Mouse (Mus musculus) MEL (cell line): Measurements from ENCODE around the gene Ddx41. TPM values are rescaled to one million over a fixed set of nuclear protein-coding genes. Genes with fewer than 3 reads are reported as not detected.

Source experiments
- DNase-seq: peaks from one replicate; pipeline ENCODE4 v3.0.0; 2011; ENCODE audit warnings: low read depth, low spot score
- H3K27ac ChIP-seq: 2 replicates; pipeline ENCODE4 v1.5.1; 2012; ENCODE audit warnings: low read depth, mild to moderate bottlenecking, control low read depth, low read length, moderate library complexity; ENCODE audit not compliant: control insufficient read depth
- H3K27me3 ChIP-seq, 2 experiments: fragments of 150-350 bp in 1 of 2; sonication (generic) in 1 of 2; 2 replicates each; pipeline ENCODE4 v1.6.1; 2012; ENCODE audit warnings: low read length in 2 of 2, mild to moderate bottlenecking in 2 of 2, improper control_type of control experiment in 1 of 2, moderate library complexity in 1 of 2; ENCODE audit not compliant: insufficient read depth in 2 of 2, control insufficient read depth in 1 of 2
- H3K36me3 ChIP-seq, 2 experiments: 2 replicates each; pipeline ENCODE4 v1.6.1; 2012 to 2014; ENCODE audit warnings: low read length in 2 of 2, improper control_type of control experiment in 1 of 2, inconsistent platforms in 1 of 2, mild to moderate bottlenecking in 1 of 2; ENCODE audit not compliant: insufficient read depth in 2 of 2, control insufficient read depth in 1 of 2
- H3K4me1 ChIP-seq, 2 experiments: fragments of 150-350 bp in 1 of 2; sonication (generic) in 1 of 2; 2 replicates each; pipeline ENCODE4 v1.6.1; 2012; ENCODE audit warnings: low read length in 2 of 2, improper control_type of control experiment in 1 of 2, mild to moderate bottlenecking in 1 of 2; ENCODE audit not compliant: insufficient read depth in 2 of 2, control insufficient read depth in 1 of 2
- H3K4me3 ChIP-seq, 2 experiments: fragments of 150-350 bp in 1 of 2; sonication (generic) in 1 of 2; 2 replicates each; pipeline ENCODE4 v1.5.1; 2012; ENCODE audit warnings: low read depth in 2 of 2, low read length in 2 of 2, mild to moderate bottlenecking in 2 of 2, moderate library complexity in 2 of 2, control low read depth in 1 of 2, improper control_type of control experiment in 1 of 2; ENCODE audit not compliant: control insufficient read depth in 1 of 2, insufficient read depth in 1 of 2
- H3K79me2 ChIP-seq: 2 replicates; pipeline ENCODE4 v1.6.1; 2012; ENCODE audit warnings: mild to moderate bottlenecking, low read length, moderate library complexity; ENCODE audit not compliant: control insufficient read depth, poor library complexity, insufficient read depth
- H3K9ac ChIP-seq: 2 replicates; pipeline ENCODE4 v1.6.1; 2012; ENCODE audit warnings: low read depth, mild to moderate bottlenecking, control low read depth, low read length, moderate library complexity; ENCODE audit not compliant: control insufficient read depth, poor library complexity, severe bottlenecking
- H3K9me3 ChIP-seq: fragments of 150-350 bp; sonication (generic); replicated peaks from 2 replicates; pipeline ENCODE4 v1.6.1; 2012; ENCODE audit warnings: mild to moderate bottlenecking, low read length, improper control_type of control experiment, moderate library complexity; ENCODE audit not compliant: insufficient read depth
- BHLHE40 ChIP-seq: IDR thresholded peaks from 2 replicates; pipeline ENCODE4 v1.6.1; 2012; ENCODE audit warnings: low read depth, mild to moderate bottlenecking, inconsistent platforms, low read length, improper control_type of control experiment, borderline replicate concordance
- CHD2 ChIP-seq: IDR thresholded peaks from 2 replicates; pipeline ENCODE4 v1.6.1; 2011; ENCODE audit warnings: low read length, improper control_type of control experiment
- CTCF ChIP-seq, 3 experiments: IDR thresholded peaks in 2 of 3; conservative IDR thresholded peaks in 1 of 3; 2 replicates each; pipeline ENCODE4 v1.5.1; 2011 to 2012; ENCODE audit warnings: low read length in 3 of 3, low read depth in 2 of 3, mild to moderate bottlenecking in 2 of 3, improper control_type of control experiment in 1 of 3, inconsistent platforms in 1 of 3, mixed read lengths in 1 of 3, moderate library complexity in 1 of 3; ENCODE audit not compliant: control insufficient read depth in 1 of 3, insufficient read depth in 1 of 3, poor library complexity in 1 of 3, severe bottlenecking in 1 of 3
- E2F4 ChIP-seq: IDR thresholded peaks from 2 replicates; pipeline ENCODE4 v1.6.1; 2011; ENCODE audit warnings: low read depth, low read length, improper control_type of control experiment, borderline replicate concordance
- EP300 ChIP-seq, 2 experiments: IDR thresholded peaks; 2 replicates each; pipeline ENCODE4 v1.6.1; 2011; ENCODE audit warnings: improper control_type of control experiment in 2 of 2, low read length in 2 of 2, low read depth in 1 of 2, mild to moderate bottlenecking in 1 of 2
- GABPA ChIP-seq: IDR thresholded peaks from 2 replicates; pipeline ENCODE4 v1.6.1; 2012; ENCODE audit warnings: low read depth, mild to moderate bottlenecking, inconsistent platforms, low read length, improper control_type of control experiment, moderate library complexity
- JUND ChIP-seq: IDR thresholded peaks from 2 replicates; pipeline ENCODE4 v1.6.1; 2011; ENCODE audit warnings: low read depth, mild to moderate bottlenecking, improper control_type of control experiment, low read length
- MAX ChIP-seq: IDR thresholded peaks from 2 replicates; pipeline ENCODE4 v1.6.1; 2011; ENCODE audit warnings: low read length, improper control_type of control experiment
- MAZ ChIP-seq: IDR thresholded peaks from 2 replicates; pipeline ENCODE4 v1.6.1; 2012; ENCODE audit warnings: low read depth, mild to moderate bottlenecking, inconsistent platforms, low read length, improper control_type of control experiment
- MXI1 ChIP-seq: IDR thresholded peaks from 2 replicates; pipeline ENCODE4 v1.6.1; 2011; ENCODE audit warnings: mild to moderate bottlenecking, low read depth, low read length, improper control_type of control experiment
- MYB ChIP-seq: IDR thresholded peaks from 2 replicates; pipeline ENCODE4 v1.6.1; 2011; ENCODE audit warnings: mild to moderate bottlenecking, low read depth, low read length, improper control_type of control experiment
- MYC ChIP-seq: IDR thresholded peaks from 2 replicates; pipeline ENCODE4 v1.6.1; 2011; ENCODE audit warnings: low read depth, mild to moderate bottlenecking, low read length, improper control_type of control experiment, moderate library complexity
- NELFE ChIP-seq: IDR thresholded peaks from 2 replicates; pipeline ENCODE4 v1.6.1; 2011; ENCODE audit warnings: low read depth, low read length, improper control_type of control experiment
- POLR2A ChIP-seq, 2 experiments: IDR thresholded peaks; 2 replicates each; pipeline ENCODE4 v1.6.1; 2011 to 2012; ENCODE audit warnings: low read length in 2 of 2, mild to moderate bottlenecking in 2 of 2, control low read depth in 1 of 2, improper control_type of control experiment in 1 of 2, low read depth in 1 of 2, moderate library complexity in 1 of 2; ENCODE audit not compliant: control insufficient read depth in 1 of 2, insufficient read depth in 1 of 2, poor library complexity in 1 of 2
- POLR2AphosphoS2 ChIP-seq: IDR thresholded peaks from 2 replicates; pipeline ENCODE4 v1.6.1; 2011; ENCODE audit warnings: low read length, improper control_type of control experiment
- RAD21 ChIP-seq: IDR thresholded peaks from 2 replicates; pipeline ENCODE4 v1.6.1; 2011; ENCODE audit warnings: mild to moderate bottlenecking, low read depth, low read length, improper control_type of control experiment
- RCOR1 ChIP-seq: IDR thresholded peaks from 2 replicates; pipeline ENCODE4 v1.6.1; 2012; ENCODE audit warnings: low read depth, mild to moderate bottlenecking, inconsistent platforms, low read length, improper control_type of control experiment
- SMC3 ChIP-seq: IDR thresholded peaks from 2 replicates; pipeline ENCODE4 v1.6.1; 2011; ENCODE audit warnings: low read depth, low read length, improper control_type of control experiment
- TAL1 ChIP-seq: IDR thresholded peaks from 2 replicates; pipeline ENCODE4 v1.6.1; 2012; ENCODE audit warnings: mild to moderate bottlenecking, inconsistent platforms, low read length, moderate library complexity, mixed read lengths
- UBTF ChIP-seq: IDR thresholded peaks from 2 replicates; pipeline ENCODE4 v1.6.1; 2012; ENCODE audit warnings: low read depth, mild to moderate bottlenecking, inconsistent platforms, low read length, improper control_type of control experiment, moderate library complexity, borderline replicate concordance; ENCODE audit not compliant: insufficient read depth
- USF1 ChIP-seq: IDR thresholded peaks from 2 replicates; pipeline ENCODE4 v1.6.1; 2014; ENCODE audit warnings: low read depth, mild to moderate bottlenecking, inconsistent platforms, low read length, improper control_type of control experiment, moderate library complexity
- USF2 ChIP-seq, 2 experiments: IDR thresholded peaks; 2 replicates each; pipeline ENCODE4 v1.6.1; 2011 to 2012; ENCODE audit warnings: improper control_type of control experiment in 2 of 2, low read length in 2 of 2, borderline replicate concordance in 1 of 2, inconsistent platforms in 1 of 2, low read depth in 1 of 2, mild to moderate bottlenecking in 1 of 2; ENCODE audit not compliant: insufficient read depth in 1 of 2
- ZKSCAN1 ChIP-seq: IDR thresholded peaks from 2 replicates; pipeline ENCODE4 v1.6.1; 2012; ENCODE audit warnings: low read depth, mild to moderate bottlenecking, inconsistent platforms, low read length, improper control_type of control experiment, moderate library complexity
- ZNF384 ChIP-seq: IDR thresholded peaks from 2 replicates; pipeline ENCODE4 v1.6.1; 2012; ENCODE audit warnings: low read depth, mild to moderate bottlenecking, inconsistent platforms, low read length, improper control_type of control experiment
- polyA plus RNA-seq, 2 experiments: library from polyadenylated mRNA; stranded (reverse) in 1 of 2; unstranded in 1 of 2; fragments of >175 nt in 1 of 2; fragments of >200 nt in 1 of 2; gene quantifications; 2 replicates each; pipeline versions ENCODE4 v1.2.1 to v1.2.4; 2012; ENCODE audit warnings: low replicate concordance in 2 of 2, low read depth in 1 of 2; ENCODE audit not compliant: insufficient read length in 2 of 2, insufficient read depth in 1 of 2, missing spikeins in 1 of 2
- total RNA-seq: library from RNA; depleted of rRNA; stranded (reverse); fragments of 300-350 nt; gene quantifications from 2 replicates; pipeline ENCODE4 v1.2.3, GENCODE M21; 2012

Gene Ddx41
- total and polyA plus RNA-seq, 3 experiments, result 58.5 to 88.8 TPM; not detected in 1

GRCm38 (mm10) chr13:55486029-55486794, 50.2 kb downstream of the Ddx41 start:
- Histone ChIP-seq H3K4me3 (no peak overlapping the region), H3K9ac (no peak overlapping the region), H3K27ac (no peak overlapping the region), H3K9me3 (no peaks in the 10 kb centered on the region), H3K79me2 (no peaks in the 10 kb centered on the region), H3K4me1 (peaks cover 0 to 4% of the 10 kb centered on the region in 2 experiments; a peak in 1 of 4 replicates), H3K36me3 (peaks cover 0 to 3% of the 10 kb centered on the region in 2 experiments; a peak in 1 of 4 replicates), H3K27me3 (peaks cover 0 to 5% of the 10 kb centered on the region in 2 experiments; a peak in 3 of 4 replicates)
- DNase-seq, result no peak
- TF ChIP-seq RAD21 (no peak), ZKSCAN1 (no peak), E2F4 (no peak), MAZ (no peak), JUND (no peak), ZNF384 (no peak), CTCF (IDR thresholded peaks at IDR 0.05 in 2 of 3, conservative IDR thresholded peaks at IDR 0.05 in 1 of 3; ENCODE audit: control insufficient read depth in 1 of 3, insufficient read depth in 1 of 3, low read depth in 2 of 3, low read length in 3 of 3, poor library complexity in 1 of 3, severe bottlenecking in 1 of 3) (no peak), POLR2AphosphoS2 (no peak), MAX (no peak), CHD2 (no peak), RCOR1 (no peak), MXI1 (no peak), EP300 (IDR thresholded peaks at IDR 0.05; ENCODE audit: low read depth in 1 of 2, low read length in 2 of 2) (no peak), USF2 (IDR thresholded peaks at IDR 0.05; ENCODE audit: borderline replicate concordance in 1 of 2, insufficient read depth in 1 of 2, low read depth in 1 of 2, low read length in 2 of 2) (no peak), POLR2A (IDR thresholded peaks at IDR 0.05; ENCODE audit: control insufficient read depth in 1 of 2, insufficient read depth in 1 of 2, low read depth in 1 of 2, low read length in 2 of 2, poor library complexity in 1 of 2) (no peak), UBTF (no peak), TAL1 (no peak), USF1 (no peak), SMC3 (no peak)

DNA sequence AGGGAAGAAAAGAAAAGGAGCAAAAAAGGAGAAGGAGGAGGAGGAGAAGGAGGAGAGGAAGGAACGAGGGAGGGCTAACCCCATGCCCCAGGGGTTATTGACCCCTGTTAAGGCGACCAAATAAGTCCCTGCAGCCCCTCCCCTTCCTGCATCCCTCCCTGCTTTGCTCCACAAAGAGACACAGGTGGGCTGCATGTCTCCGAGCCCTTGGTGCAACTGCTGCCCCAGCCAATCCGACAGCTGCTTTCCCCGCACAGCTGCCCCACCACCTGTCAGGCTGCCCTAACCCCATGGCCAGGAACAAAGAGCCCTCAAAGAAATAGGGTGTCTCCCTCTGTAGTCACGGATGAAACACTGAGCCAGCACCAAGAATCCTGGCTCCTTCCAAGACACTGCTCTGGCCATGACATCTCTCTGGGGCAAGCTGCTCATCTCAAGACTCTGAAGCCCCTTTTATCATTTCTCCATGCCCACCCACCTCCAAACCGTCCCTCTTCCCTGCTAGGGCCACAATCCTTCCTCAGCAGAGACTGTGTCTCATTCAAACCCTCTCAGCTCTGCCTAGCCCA, 51.9 kb downstream of the Ddx41 start:
- Histone ChIP-seq H3K27me3 (peaks cover 0 to 5% of the 10 kb centered on the region in 2 experiments; a peak in 3 of 4 replicates), H3K79me2 (no peaks in the 10 kb centered on the region), H3K9me3 (no peaks in the 10 kb centered on the region), H3K36me3 (peaks cover 0 to 4% of the 10 kb centered on the region in 2 experiments; a peak in 2 of 4 replicates), H3K9ac (no peak overlapping the region), H3K4me3 (no peak overlapping the region), H3K4me1 (peaks cover under 1 to 7% of the 10 kb centered on the region in 2 experiments; a peak in 3 of 4 replicates), H3K27ac (no peak overlapping the region)
- TF ChIP-seq MYC (no peak), MYB (no peak), MXI1 (no peak), BHLHE40 (no peak), MAZ (no peak), GABPA (no peak), NELFE (no peak), RCOR1 (no peak), USF1 (no peak), CHD2 (no peak)
- DNase-seq, result no peak
